Mouse (Mus musculus) heart, postnatal 25 days (tissue): ENCODE data around the gene Polr2i. TPM values are rescaled to one million over a fixed set of nuclear protein-coding genes. Genes with fewer than 3 reads are reported as not detected.
"Not testable (repeated sequence)": the region's sequence is repeated elsewhere in the genome, so short reads cannot be mapped to it uniquely, and the experiment has no call there.

Source experiments
- DNase-seq: peaks from one replicate; pipeline ENCODE4 v3.0.0; 2022; ENCODE audit warnings: low spot score
- intact Hi-C: fragments of 180-260 bp; cut with DNase I; formaldehyde crosslinking; loops from one replicate; pipeline ENCODE4 v1.15.1; 2025
- total RNA-seq, 2 experiments: library from RNA; stranded (reverse); gene quantifications; 2 replicates each; pipeline ENCODE4 v1.2.3; 2021

Polr2i gene
- total RNA-seq, 2 experiments from 2014 or later = 54.6 to 56.6 TPM

DNA sequence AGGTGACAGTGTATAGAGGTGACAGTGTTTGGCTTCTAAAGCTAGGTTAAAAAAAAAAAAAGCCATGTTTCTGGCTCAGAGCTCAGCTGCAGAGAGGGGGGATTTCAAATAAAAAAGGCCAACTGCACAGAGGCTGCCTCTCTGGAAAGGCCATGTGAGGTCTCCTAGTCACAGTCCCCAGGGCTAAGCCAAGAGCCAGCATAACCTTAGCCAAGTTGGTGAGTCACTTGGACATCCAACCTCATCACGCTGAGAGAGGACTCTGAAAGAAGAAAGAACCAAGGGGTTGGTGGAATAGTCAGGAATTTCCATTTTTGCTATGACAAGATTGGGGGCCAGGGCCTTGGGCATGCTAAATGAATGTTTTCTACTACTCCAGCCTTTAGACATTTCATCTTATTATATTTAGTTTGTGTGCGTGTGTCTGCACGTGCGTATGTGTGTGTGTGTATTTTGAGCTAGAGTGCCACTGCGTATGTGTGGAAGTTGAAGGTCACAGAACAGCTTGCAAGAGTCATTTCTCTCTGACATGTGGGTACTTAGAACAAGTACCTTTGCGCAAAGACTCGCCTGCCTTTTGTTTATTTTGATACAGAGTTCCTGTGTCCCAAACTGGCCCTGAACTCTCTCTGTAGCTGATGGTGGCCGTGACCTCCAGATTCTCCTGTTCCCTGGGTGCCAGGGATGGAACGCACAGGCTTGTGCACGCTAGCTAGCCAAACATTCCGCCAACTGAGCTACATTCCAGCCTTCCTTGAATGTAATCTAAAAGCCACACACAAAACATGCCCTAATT is 28.7 kb upstream of the Polr2i start:
- intact Hi-C loops = loop anchor here (5.0 kb wide), 1 partner anchor 191 kb away; no protein-coding TSS in a partner anchor
- DNase-seq = peak; percentile 66

DNA sequence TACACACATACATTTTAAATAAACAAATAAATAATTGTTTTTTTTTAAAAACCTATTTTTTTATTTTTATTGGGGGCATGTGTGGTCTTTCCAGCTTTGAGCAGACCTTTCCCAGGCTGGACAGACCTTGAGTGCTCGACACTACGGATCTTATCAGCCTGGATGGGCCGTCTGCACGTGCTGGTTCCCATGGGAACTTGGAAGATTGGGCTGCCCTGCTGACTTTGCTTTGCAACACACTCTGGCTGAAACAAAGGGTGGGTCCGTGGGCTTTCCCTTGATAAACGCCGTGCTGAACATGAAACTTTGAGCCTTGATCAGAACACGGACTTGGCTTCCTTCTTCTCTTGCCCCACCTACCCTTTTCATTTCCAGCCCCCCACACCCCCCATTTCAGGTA is 27.4 kb upstream of the Polr2i start:
- intact Hi-C loops = loop anchor here (5.0 kb wide), 1 partner anchor 192 kb away; no protein-coding TSS in a partner anchor
- no peak for DNase-seq

DNA sequence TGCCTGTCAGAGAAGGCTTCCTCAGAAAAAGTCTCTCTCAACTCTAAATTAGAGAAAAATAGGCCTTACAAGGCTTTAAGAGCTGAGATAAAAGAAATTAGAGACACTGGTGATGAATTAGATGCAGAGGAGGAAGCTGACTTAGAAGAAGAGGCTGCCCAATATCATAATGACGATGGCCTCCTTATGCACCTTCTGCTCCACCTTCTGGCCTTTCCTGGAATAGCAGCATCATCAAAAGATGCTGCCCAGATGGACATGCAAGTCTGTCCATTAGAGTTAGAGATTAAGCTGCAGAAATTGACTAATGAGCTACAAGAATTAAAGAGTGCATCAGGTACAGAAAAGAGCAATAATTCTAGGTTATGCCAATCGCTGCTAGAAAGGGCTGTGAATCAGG is 26.4 kb upstream of the Polr2i start:
- intact Hi-C loops = loop anchor here (1.0 kb wide), 1 partner anchor 24 kb away; no protein-coding TSS in a partner anchor
- no peak for DNase-seq

DNA sequence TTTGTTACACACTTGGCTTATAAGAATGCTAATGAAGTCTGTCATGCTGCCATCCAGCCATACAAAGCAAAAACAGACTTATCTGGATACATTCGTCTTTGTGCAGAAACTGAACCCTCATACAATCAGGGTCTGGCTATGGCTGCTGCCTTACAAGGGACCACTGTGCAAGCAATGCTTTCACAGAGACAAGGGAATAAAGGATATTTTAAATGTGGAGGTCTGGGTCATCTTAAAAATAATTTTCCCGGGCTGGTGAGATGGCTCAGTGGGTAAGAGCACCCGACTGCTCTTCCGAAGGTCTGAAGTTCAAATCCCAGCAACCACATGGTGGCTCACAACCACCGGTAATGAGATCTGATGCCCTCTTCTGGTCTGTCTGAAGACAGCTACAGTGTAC is 25.4 kb upstream of the Polr2i start:
- DNase-seq, intact Hi-C loops: not testable (repeated sequence)

DNA sequence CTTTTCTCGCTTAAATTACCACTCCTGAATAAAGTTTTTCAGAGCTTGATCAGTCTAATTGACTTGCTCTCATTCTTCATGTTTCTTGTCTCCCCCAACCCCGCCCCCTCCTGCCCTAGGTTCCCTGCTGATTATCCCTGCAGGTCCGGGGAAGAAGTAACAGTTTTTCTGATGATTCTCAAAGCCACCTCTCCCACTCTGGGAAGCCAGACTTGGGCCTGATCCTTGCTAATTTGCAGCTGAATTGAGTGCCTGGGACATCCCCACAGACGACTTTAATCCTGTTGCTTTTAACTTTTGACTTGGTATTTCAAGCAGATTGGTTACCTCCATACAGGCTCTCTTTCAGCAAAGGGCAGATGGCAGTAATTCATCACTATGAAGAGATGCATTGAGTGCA is 20.7 kb upstream of the Polr2i start:
- DNase-seq = no peak
- intact Hi-C loops = no loop called here

DNA sequence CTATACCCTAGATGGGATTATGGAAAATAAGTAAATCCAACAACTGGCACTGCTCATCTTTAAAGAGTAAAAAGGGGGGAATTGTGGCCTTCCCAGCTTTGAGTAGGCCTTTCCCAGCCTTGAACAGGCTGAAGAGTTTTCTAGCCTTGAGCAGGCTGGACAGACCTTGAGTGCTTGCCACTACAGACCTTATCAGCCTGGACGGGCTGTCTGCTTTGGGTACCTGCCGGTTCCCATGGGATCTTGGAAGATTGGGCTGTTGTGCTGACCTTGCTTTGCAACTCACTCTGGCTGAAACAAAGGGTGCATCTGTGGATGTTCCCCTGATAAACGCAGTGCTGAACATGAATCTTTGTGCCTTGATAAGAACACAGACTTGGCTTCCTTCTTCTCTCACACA is 17.9 kb upstream of the Polr2i start:
- intact Hi-C loops = no loop called here
- no peak for DNase-seq

DNA sequence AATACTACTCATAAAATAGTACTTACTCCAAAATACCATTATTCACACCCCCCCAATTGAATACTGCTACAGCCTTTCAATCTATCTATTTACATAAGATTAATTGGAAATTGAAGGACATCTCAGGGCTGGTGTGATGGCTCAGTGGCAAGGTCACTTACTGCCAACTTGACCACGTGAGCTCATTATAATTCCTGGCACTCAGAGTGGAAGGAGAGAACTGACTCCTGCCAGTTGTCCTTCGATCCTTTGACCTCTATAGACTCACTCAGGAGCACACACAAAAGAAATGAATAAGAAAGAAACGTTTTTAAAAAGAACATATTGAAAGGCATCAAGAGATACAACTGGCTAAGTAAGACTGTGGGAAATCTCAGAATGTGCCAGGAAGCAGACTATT is 15.9 kb upstream of the Polr2i start:
- DNase-seq = no peak
- intact Hi-C loops = loop anchor here (5.0 kb wide), 1 partner anchor 34 kb away; the partner anchor contains the start of gene Cox7a1

DNA sequence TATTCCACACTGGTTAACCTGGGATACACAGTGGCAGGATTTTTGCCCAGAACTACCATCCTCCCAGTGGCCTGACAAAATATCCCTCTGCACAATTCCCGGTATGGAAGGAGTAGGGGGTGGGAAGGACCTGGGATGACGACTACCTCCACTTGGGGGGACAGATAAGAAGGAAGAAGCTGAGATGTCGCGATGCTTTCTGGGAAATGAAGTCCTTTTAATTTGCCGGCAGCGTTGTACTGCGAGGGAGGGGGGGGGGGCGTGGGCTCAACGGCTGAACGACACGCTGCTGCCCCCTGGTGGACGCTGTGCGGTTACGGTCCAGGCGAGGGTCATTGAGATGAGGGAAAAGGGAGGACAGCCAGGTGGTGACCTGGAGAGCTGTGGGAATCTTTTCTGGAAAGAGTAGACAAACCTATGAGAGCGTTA is 15.0 kb upstream of the Polr2i start:
- intact Hi-C loops = loop anchor here (5.0 kb wide), 1 partner anchor 34 kb away; the partner anchor contains the start of gene Cox7a1
- DNase-seq = no peak

DNA sequence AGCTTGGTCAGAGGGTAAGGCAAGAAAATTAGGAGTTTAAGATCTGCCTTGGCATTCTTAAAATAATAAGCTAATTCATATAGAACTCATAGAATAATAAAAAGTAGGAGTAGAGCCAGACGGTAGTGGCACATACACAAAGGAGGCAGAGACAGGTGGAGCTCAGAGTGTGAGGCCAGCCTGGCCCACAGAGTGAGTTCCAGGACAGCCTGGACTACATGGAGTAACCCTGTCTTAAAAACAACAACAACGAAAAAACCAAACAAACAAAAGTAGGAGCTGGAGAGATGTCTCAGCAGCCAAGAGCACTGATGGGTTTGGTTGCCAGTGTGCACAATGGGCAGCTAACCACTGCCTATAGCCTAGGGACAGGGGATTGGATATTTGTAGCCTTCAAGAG is 14.5 kb upstream of the Polr2i start:
- intact Hi-C loops = loop anchor here (5.0 kb wide), 1 partner anchor 35 kb away; the partner anchor contains the start of gene Cox7a1
- no peak for DNase-seq

DNA sequence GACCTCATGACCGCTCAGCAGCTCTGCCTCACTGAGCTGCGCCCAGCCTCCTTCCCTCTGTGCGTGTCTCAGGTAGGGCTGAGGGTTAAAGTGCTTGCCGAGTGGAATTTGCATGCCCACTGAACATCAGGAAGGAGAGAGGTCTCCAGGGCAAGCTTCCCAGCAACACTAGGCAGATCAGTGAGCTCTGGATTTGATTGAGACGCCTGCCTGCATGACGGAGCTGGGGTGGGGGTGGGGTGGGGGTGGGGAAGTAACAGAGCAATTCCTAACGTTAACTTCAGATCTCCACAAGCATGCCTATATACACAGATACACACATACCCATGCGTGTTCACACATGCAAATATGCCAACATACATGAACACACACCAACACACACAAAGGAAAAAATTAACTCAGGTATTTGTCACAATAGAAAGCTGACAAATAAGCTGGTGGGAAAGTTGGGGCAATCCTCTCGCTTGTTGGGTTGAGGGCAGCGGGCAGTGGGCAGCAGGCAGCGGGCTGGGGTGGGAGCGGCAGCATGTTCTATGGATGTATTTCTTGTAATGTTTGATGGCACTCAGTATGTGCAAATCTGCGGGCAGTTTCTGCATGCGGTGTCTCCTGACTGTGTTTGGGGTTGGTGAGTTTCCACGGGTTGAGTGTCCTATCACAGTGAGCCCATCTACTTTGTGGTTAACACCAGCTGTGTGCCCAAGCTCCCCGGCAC is 12.3 kb upstream of the Polr2i start:
- DNase-seq = no peak
- intact Hi-C loops = loop anchor here (5.0 kb wide), 1 partner anchor 37 kb away; the partner anchor contains the start of gene Cox7a1

DNA sequence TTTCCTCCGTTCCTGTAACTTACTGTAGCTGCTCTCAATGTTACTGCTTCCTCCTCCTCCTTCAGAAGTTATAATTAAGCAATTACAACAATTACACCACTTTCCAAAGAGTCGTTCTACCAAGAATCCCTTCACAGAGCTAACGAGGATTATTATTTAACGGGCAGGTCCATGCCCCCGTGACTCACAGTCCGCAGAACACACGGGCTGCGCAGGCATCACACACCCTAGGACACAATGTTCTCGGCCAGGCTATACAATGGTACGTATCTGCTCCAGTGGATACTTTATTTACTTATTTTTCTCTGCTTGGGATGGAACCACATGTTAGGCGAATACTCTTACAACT is 11.8 kb upstream of the Polr2i start:
- intact Hi-C loops = no loop called here
- DNase-seq = no peak

DNA sequence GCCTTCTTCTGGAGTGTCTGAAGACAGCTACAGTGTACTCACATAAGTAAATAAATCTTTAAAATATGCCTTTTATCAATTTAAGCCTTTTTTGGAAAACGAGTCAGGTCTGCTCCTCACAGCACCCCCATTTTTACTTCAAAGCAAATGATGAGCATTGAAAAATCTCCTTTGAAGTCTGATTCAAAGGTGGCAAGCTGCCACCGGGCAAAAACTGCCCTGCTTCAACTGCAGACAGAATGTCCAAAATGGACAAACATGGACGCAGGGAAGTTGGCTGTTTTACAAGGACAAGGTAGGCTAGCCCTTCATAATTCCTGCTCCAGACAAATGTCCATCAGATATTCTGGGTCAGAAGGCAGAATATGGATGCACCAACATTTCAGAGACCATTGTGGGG is 10.3 kb upstream of the Polr2i start:
- DNase-seq = no peak
- intact Hi-C loops = no loop called here

DNA sequence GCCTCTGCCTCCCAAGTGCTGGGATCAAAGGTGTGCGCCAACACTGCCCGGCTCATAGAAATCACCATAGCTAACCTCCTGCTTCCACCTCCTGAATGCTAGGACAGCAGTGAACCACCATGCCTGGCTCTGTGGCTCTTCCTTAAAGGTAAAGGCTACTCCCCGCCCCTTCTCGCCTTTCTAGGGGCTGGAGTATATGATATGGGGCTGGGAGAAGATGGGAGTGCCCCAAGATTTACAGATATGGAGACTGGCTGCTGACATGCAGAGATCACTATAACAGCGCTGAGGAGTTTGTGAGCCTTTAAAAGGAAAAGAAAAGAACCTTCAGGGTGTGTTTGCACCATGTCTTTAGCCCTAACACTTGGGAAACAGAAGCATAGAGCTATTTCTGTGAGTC is 9.5 kb upstream of the Polr2i start:
- intact Hi-C loops = no loop called here
- no peak for DNase-seq

DNA sequence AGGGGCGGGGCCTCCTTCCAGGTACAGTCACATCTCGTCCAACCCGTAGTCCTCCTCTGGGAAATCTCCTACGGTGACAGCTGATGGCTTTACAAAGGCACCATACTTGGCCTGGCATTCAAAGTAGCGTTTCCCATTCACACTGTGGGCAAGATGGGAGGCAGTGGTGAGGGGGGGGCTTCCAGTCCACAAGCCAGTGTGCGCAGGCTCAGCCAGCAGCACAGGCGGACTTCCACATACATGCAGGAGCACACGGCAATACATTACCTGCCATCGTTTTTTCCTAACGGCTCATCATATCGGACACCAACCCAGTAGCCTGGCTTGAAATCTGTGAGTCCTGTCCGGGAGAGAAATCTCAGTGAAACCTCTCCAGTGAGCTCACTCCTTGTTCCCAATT is 7.5 kb upstream of the Polr2i start:
- DNase-seq = no peak
- intact Hi-C loops = no loop called here

DNA sequence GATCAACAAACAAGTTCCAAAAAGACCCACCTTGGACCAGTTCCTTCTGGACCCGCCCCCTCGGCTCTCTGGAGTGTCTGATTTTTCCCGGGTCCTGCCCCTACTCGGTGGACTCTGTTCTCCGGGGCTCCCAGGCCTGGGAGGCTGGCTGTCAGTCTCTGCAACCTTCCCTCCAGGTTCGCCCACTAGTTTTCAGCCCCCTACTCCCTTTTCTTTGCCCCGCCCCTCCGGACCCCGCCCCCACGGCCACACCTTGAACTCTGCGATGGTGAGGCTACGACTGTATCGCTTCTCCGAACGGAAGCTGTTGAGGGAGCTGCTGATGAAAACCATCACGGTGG is 450 bp upstream of the Polr2i start:
- intact Hi-C loops = no loop called here

DNA sequence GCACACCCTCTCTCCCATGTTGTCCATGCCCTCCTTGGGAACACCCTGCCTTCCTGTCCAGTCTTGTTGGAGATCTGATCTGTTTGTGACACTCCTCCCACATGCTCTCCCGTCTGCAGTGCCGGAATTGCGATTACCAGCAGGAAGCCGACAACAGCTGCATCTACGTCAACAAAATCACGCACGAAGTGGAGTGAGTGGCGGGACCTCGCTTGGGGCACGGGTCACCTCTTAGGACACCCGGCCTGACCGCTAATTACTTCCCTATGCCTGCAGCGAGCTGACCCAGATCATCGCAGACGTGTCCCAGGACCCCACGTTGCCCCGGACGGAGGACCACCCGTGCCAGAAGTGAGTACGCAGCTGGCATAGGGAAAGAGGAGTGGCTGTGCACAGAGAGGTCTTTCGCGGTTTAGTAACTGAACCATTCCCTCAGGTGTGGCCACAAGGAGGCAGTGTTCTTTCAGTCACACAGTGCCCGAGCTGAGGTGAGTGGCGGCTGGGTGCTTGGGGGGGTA is 942 bp downstream of the Polr2i start:
- DNase-seq = no peak
- intact Hi-C loops = no loop called here

More for the DNA sequence above, 450 bp upstream of the Polr2i start:
- DNase-seq = no peak

DNA sequence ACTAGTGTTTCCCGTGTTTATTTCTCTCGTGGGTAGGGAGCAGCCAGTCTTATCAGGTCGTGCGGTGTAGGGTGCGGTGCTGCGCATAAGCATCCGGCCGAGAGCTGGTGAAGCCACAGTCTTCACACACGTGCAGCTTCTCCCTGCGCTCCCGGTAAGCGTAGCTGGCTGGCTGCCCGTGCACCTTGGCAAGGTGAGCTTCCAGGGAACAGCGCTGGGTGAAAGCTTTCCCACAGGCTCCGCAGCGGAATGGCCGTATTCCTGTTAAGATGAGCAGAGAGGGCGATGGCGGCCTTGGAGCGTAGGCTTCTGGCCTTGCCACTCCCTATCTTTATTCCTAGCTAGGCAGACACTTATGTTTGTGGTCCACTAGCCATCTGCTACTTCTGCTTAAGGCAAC is 1.6 kb downstream of the Polr2i start:
- intact Hi-C loops = no loop called here
- no peak for DNase-seq

DNA sequence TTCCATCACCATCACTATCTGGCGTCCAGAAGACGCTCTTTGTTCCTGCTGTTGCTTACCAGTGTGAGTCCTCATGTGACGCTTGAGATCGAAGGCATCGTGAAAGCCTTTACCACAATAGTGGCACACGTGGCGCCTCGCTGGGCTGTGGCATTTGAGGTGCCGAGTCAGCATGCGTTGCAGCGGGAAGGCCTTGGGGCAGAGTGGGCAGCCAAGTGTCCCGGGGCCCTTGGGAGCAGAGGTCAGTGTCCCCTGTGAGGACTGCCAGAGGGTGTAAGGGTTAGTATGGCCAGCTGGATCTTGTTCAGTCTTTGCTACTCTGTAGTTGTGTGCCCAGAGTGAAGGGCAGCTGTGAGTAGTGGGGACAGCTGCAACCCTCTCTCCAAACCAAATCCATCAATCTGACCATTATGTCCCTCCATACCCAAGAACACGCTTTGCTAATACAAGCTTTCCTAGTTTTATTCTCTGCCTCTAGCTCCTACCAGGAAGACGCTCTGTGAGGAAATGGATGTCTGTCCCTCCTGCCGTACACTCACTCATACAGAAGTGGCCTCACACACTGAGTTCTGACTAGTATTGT is 2.6 kb downstream of the Polr2i start:
- intact Hi-C loops = no loop called here

DNA sequence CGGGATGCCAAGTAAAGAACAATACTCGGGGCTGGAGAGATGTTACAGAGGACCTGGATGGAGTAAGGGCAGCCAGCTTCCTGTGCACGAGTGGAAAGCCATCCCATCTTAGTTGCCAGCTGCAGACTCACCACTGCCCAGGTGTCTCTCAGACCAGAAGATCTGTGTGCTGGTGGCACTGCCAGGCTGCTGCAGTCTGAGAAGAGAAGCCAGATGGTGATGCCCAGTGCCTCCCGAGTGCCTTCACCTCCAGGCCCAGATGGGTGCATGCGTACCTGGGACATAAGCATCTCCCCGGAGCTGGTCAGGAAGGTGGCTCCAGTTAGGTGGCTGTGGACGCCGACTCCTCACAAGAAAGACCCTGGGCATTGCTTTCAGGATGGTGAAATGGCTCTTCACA is 3.3 kb downstream of the Polr2i start:
- DNase-seq = no peak
- intact Hi-C loops = no loop called here

More for the DNA sequence above, 2.6 kb downstream of the Polr2i start:
- no peak for DNase-seq

DNA sequence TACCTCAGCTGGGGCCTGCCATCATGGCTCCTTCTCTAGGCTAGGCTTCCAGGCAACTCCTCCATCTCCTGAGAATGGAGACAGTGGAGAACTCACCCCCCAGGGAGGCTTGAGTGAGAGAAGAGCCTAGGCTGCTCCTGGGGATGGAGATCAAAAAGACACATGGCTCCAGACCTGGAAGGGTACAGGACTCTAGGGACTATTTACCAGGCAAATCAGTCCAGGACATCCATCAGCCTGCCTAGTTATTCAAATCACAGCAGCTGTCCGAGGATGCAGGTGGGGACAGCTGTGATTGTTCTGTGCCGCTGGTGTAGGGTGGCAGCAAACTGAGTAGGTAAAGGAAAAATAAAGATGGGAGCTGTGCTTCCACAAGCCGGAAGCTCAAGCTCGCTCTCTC is 3.9 kb downstream of the Polr2i start, which contains the start of gene Ovol3:
Gene Ovol3 (minus strand): TSS at position 101 of the 400 bp plus-strand sequence.
- intact Hi-C loops = no loop called here
- no peak for DNase-seq
